13 mouse cellular contexts compared by ENCODE assay signal in genomic region chr7:28203207-28204108, GRCm38 (mm10). TPM values are rescaled to one million over a fixed set of nuclear protein-coding genes. Genes with fewer than 3 reads are reported as not detected.
A peak's percentile ranks its signal among the peaks of the same experiment; 100 is the strongest.
DNase-seq lines count a peak whose midpoint lies in the region; ATAC-seq lines count a peak whose summit lies in the region.
"Had no signal": no experiment of that assay in that cellular context is flagged by ENCODE, and none has a peak within 500 bp of the region (broad histone marks: within the 10 kb centered on the region; RNA-seq: fewer than 3 reads in every experiment).

No protein-coding gene starts in this region.

- H3K27ac ChIP-seq in liver, embryonic 12.5 days, result peak overlapping the region; percentile 41; the same call in 1 of the 2 replicates
- H3K27ac ChIP-seq: heart, embryonic 15.5 days had no signal

- peak; percentile 16 for DNase-seq in embryo, embryonic 10 days (ENCODE audit: low spot score)
- no peak for DNase-seq in embryo, embryonic 9.5 days (ENCODE audit: extremely low spot score)
- DNase-seq in brain, adult 2 months (ENCODE audit: low read depth, low spot score), result peak; percentile 12
- DNase-seq in kidney, adult 18-20 months, result peak; percentile 67
- DNase-seq in left cerebral cortex, postnatal 36 days (ENCODE audit: low spot score in 2 of 2), result no peak
- no peak for DNase-seq in heart, postnatal 10 days
- DNase-seq in spleen, postnatal 36 days (ENCODE audit: low spot score in 2 of 2), result no peak
- DNase-seq: B cell, adult 2 months; cerebellum, adult 11-12 months had no signal

- no peak overlapping the region for H3K4me2 ChIP-seq in liver, embryonic 12.5 days
- H3K4me2 ChIP-seq: heart, embryonic 15.5 days had no signal

- intact Hi-C loops in left cerebral cortex, postnatal 36 days (cut with DNase I), result no loop called here
- intact Hi-C loops in heart, postnatal 10 days (cut with DNase I), result no loop called here

- H3K4me3 ChIP-seq in liver, embryonic 12.5 days, result no peak overlapping the region
- H3K4me3 ChIP-seq: heart, embryonic 15.5 days had no signal

- H3K9me3 ChIP-seq in liver, embryonic 12.5 days (replicated peaks), result no peaks in the 10 kb centered on the region
- H3K9me3 ChIP-seq: heart, embryonic 15.5 days had no signal

- H3K4me1 ChIP-seq in liver, embryonic 12.5 days, result 0 out of 2 replicates have a peak, but pooled peaks cover 2% of the 10 kb centered on the region
- H3K4me1 ChIP-seq: heart, embryonic 15.5 days had no signal

- ATAC-seq in liver, embryonic 12.5 days, result peak; percentile 60; the same call in 1 of the 2 replicates
- ATAC-seq: activated CD4-positive, CD25-positive, alpha-beta regulatory T cell, adult 4 months; lung, postnatal 0 days had no signal

- no peak overlapping the region for H3K9ac ChIP-seq in liver, embryonic 12.5 days
- H3K9ac ChIP-seq: heart, embryonic 15.5 days had no signal

- 48% methylated on average over 19 of the region's 19 CpGs for WGBS in liver, embryonic 12.5 days (ENCODE audit: insufficient replicate concordance)

- no peaks in the 10 kb centered on the region for H3K36me3 ChIP-seq in liver, embryonic 12.5 days
- H3K36me3 ChIP-seq: heart, embryonic 15.5 days had no signal

- H3K27me3 ChIP-seq in liver, embryonic 12.5 days (replicated peaks), result no peaks in the 10 kb centered on the region
- H3K27me3 ChIP-seq: heart, embryonic 15.5 days had no signal

RNA-seq across cellular contexts. Expression of gene Dyrk1b, which starts 24.2 kb away (rescaled TPM):
- 2.8 and 3.1 TPM in 2 replicates for polyA plus RNA-seq in liver, embryonic 12.5 days (2016; fragmentation: Nextera tagmentation; extraction: Ambion mirVana)
- 10 to 100 TPM; 46.7 to 54.8 TPM for total RNA-seq in left cerebral cortex, postnatal 36 days (2021)
- 10 to 100 TPM; 32.2 to 35.6 TPM for total RNA-seq in heart, postnatal 10 days (2021)

RNA-seq across cellular contexts. Expression of gene Fbl, which starts 33.9 kb away (rescaled TPM):
- 150 and 152 TPM in 2 replicates for polyA plus RNA-seq in liver, embryonic 12.5 days (2016; fragmentation: Nextera tagmentation; extraction: Ambion mirVana)
- 10 to 100 TPM; 50.3 to 54.8 TPM for total RNA-seq in left cerebral cortex, postnatal 36 days (2021)
- 10 to 100 TPM; 46.8 to 50.0 TPM for total RNA-seq in heart, postnatal 10 days (2021)

Comparison
In these comparisons a context has a peak if more than half of its experiments do, and no peak if none do; other contexts are left out.
1. DNase-seq: peak in embryo, embryonic 10 days (single experiment), brain, adult 2 months (single experiment) and kidney, adult 18-20 months (single experiment); none in embryo, embryonic 9.5 days (single experiment), left cerebral cortex, postnatal 36 days (0 of 2), heart, postnatal 10 days (0 of 2) and spleen, postnatal 36 days (0 of 2).